Mouse (Mus musculus) heart, embryonic 16.5 days (tissue): ENCODE data around the gene Ghitm. TPM values are rescaled to one million over a fixed set of nuclear protein-coding genes. Genes with fewer than 3 reads are reported as not detected.
"Not testable (repeated sequence)": the region's sequence is repeated elsewhere in the genome, so short reads cannot be mapped to it uniquely, and the experiment has no call there.

ENCODE experiments used
- ATAC-seq: fragments of 200-750 bp; cut with Nextera tagmentation; replicated peaks from 2 replicates; pipeline ENCODE4 v1.8.0; 2017; ENCODE audit warnings: moderate number of reproducible peaks; ENCODE audit not compliant: insufficient read depth, low FRiP score; ENCODE audit errors: extremely low read depth
- H3K27ac ChIP-seq: fragments of 300-500 bp; sonication (generic); 2 replicates; pipeline ENCODE4 v1.5.1; 2014; ENCODE audit warnings: mild to moderate bottlenecking, low read length, control low read depth, moderate library complexity
- H3K27me3 ChIP-seq: fragments of 300-500 bp; sonication (generic); 2 replicates; pipeline ENCODE4 v1.6.1; 2014; ENCODE audit warnings: low read length, mixed read lengths; ENCODE audit not compliant: control insufficient read depth, insufficient read depth
- H3K36me3 ChIP-seq: fragments of 300-500 bp; sonication (generic); 2 replicates; pipeline ENCODE4 v1.6.1; 2014; ENCODE audit not compliant: control insufficient read depth, insufficient read depth
- H3K4me1 ChIP-seq: fragments of 300-500 bp; sonication (generic); 2 replicates; pipeline ENCODE4 v1.6.1; 2014; ENCODE audit warnings: low read length, mixed read lengths; ENCODE audit not compliant: control insufficient read depth, insufficient read depth
- H3K4me2 ChIP-seq: fragments of 300-500 bp; sonication (generic); 2 replicates; pipeline ENCODE4 v1.6.1; 2014; ENCODE audit warnings: low read depth, mild to moderate bottlenecking, control low read depth, low read length
- H3K4me3 ChIP-seq: fragments of 300-500 bp; sonication (generic); 2 replicates; pipeline ENCODE4 v1.5.1; 2014; ENCODE audit warnings: mild to moderate bottlenecking, control low read depth, low read length
- H3K9ac ChIP-seq: fragments of 300-500 bp; sonication (generic); 2 replicates; pipeline ENCODE4 v1.6.1; 2014; ENCODE audit warnings: low read length, control low read depth
- H3K9me3 ChIP-seq: fragments of 300-500 bp; sonication (generic); replicated peaks from 2 replicates; pipeline ENCODE4 v1.6.1; 2016; ENCODE audit warnings: low read length; ENCODE audit not compliant: control insufficient read depth
- WGBS: fragments of 180-500 bp; shearing (Covaris S2); extraction: QIAGEN DNeasy Blood & Tissue Kit; methylation state at CpG from one replicate; pipeline ENCODE4 v1.1.7; 2014; 5-methylcytosine and 5-hydroxymethylcytosine counted together
- polyA plus RNA-seq: library from polyadenylated mRNA; unstranded; fragments of >200 nt; fragmentation: Nextera tagmentation; extraction: Ambion mirVana; gene quantifications from 2 replicates; pipeline ENCODE4 v1.2.1, GENCODE M21; 2015

The Ghitm gene
- polyA plus RNA-seq, 1 experiment from 2014 or later, result 423 TPM

GRCm38 (mm10) chr14:37137596-37137995 is 2.5 kb upstream of the Ghitm start:
- not testable (repeated sequence) for H3K9ac ChIP-seq, H3K4me2 ChIP-seq, H3K27ac ChIP-seq, H3K36me3 ChIP-seq, H3K4me1 ChIP-seq, ATAC-seq, H3K27me3 ChIP-seq, H3K4me3 ChIP-seq, H3K9me3 ChIP-seq
- WGBS, result 67% methylated on average over 2 of the region's 3 CpGs

- H3K4me2 ChIP-seq, result no peak overlapping the region
- H3K9ac ChIP-seq, result no peak overlapping the region
Measured at GRCm38 (mm10) chr14:37136110-37136509, 1.0 kb upstream of the Ghitm start.

GRCm38 (mm10) chr14:37135671-37136070 is 599 bp upstream of the Ghitm start:
- Histone ChIP-seq H3K4me1 (peaks cover 10% of the 10 kb centered on the region), H3K36me3 (peaks cover 19% of the 10 kb centered on the region), H3K27ac (peak overlapping the region; percentile 69), H3K9ac (peak overlapping the region; percentile 81), H3K4me2 (peak overlapping the region; percentile 83), H3K27me3 (no peaks in the 10 kb centered on the region), H3K4me3 (peak overlapping the region; percentile 88), H3K9me3 (no peaks in the 10 kb centered on the region)
- WGBS, result 3% methylated on average over 10 of the region's 10 CpGs
- no peak for ATAC-seq

More at GRCm38 (mm10) chr14:37136110-37136509, 1.0 kb upstream of the Ghitm start:
- 79% methylated on average over 4 of the region's 4 CpGs for WGBS
- no peak for ATAC-seq
- Histone ChIP-seq H3K4me3 (no peak overlapping the region), H3K27ac (no peak overlapping the region), H3K36me3 (peaks cover 16% of the 10 kb centered on the region), H3K4me1 (peaks cover 10% of the 10 kb centered on the region), H3K9me3 (no peaks in the 10 kb centered on the region), H3K27me3 (no peaks in the 10 kb centered on the region)

GRCm38 (mm10) chr14:37134304-37135126 is 557 bp downstream of the Ghitm start:
- H3K4me3 ChIP-seq, result peak overlapping the region; percentile 88
- H3K4me2 ChIP-seq, result peak overlapping the region; percentile 66
- H3K27me3 ChIP-seq, result no peaks in the 10 kb centered on the region
- H3K27ac ChIP-seq, result peak overlapping the region; percentile 90
- H3K9me3 ChIP-seq, result no peaks in the 10 kb centered on the region
- H3K9ac ChIP-seq, result peak overlapping the region; percentile 93
- peaks cover 10% of the 10 kb centered on the region for H3K4me1 ChIP-seq
- WGBS, result under 1% methylated on average over 40 of the region's 40 CpGs
- H3K36me3 ChIP-seq, result peaks cover 23% of the 10 kb centered on the region
- peak; percentile 12 for ATAC-seq

- ATAC-seq, result no peak
- WGBS, result 39% methylated on average over 4 of the region's 4 CpGs
Measured at GRCm38 (mm10) chr14:37127652-37128051, 7.4 kb downstream of the Ghitm start.

GRCm38 (mm10) chr14:37119233-37119632 is 15.8 kb downstream of the Ghitm start:
- no peak for ATAC-seq
- Histone ChIP-seq H3K4me1 (no peaks in the 10 kb centered on the region), H3K4me2 (no peak overlapping the region), H3K9me3 (no peaks in the 10 kb centered on the region), H3K9ac (no peak overlapping the region), H3K4me3 (no peak overlapping the region), H3K36me3 (peaks cover 18% of the 10 kb centered on the region), H3K27me3 (no peaks in the 10 kb centered on the region), H3K27ac (no peak overlapping the region)
- WGBS, result 91% methylated on average over 4 of the region's 4 CpGs

More at GRCm38 (mm10) chr14:37127652-37128051, 7.4 kb downstream of the Ghitm start:
- no peaks in the 10 kb centered on the region for H3K27me3 ChIP-seq
- H3K4me2 ChIP-seq, result no peak overlapping the region
- no peak overlapping the region for H3K4me3 ChIP-seq
- H3K36me3 ChIP-seq, result peaks cover 50% of the 10 kb centered on the region
- no peak overlapping the region for H3K27ac ChIP-seq
- no peaks in the 10 kb centered on the region for H3K9me3 ChIP-seq
- H3K9ac ChIP-seq, result no peak overlapping the region
- no peaks in the 10 kb centered on the region for H3K4me1 ChIP-seq

GRCm38 (mm10) chr14:37113922-37114321 is 21.1 kb downstream of the Ghitm start, which contains the start of gene 2610528A11Rik:
TSS of gene 2610528A11Rik (minus strand) at chr14:37114022.
- H3K36me3 ChIP-seq, result 0 out of 2 replicates have a peak, but pooled peaks cover 4% of the 10 kb centered on the region
- peaks cover 4% of the 10 kb centered on the region; the same call in 1 of the 2 replicates for H3K4me1 ChIP-seq
- 73% methylated on average over 3 of the region's 3 CpGs for WGBS
- H3K9me3 ChIP-seq, result no peaks in the 10 kb centered on the region
- no peak within 1 kb of the TSS for H3K9ac ChIP-seq
- no peak within 1 kb of the TSS for H3K4me2 ChIP-seq
- H3K27me3 ChIP-seq, result no peaks in the 10 kb centered on the region
- no peak within 1 kb of the TSS for H3K27ac ChIP-seq
- ATAC-seq, result no peak
- no peak within 1 kb of the TSS for H3K4me3 ChIP-seq

- Histone ChIP-seq H3K27me3 (no peaks in the 10 kb centered on the region), H3K4me1 (peaks cover 4% of the 10 kb centered on the region; the same call in 1 of the 2 replicates)
Measured at GRCm38 (mm10) chr14:37112931-37113330, 22.1 kb downstream of the Ghitm start.

GRCm38 (mm10) chr14:37111371-37111770 is 23.7 kb downstream of the Ghitm start:
- Histone ChIP-seq H3K27me3 (no peaks in the 10 kb centered on the region), H3K27ac (no peak overlapping the region), H3K4me3 (no peak overlapping the region), H3K36me3 (no peaks in the 10 kb centered on the region), H3K4me2 (no peak overlapping the region), H3K9ac (no peak overlapping the region), H3K9me3 (no peaks in the 10 kb centered on the region), H3K4me1 (peaks cover 7% of the 10 kb centered on the region)
- ATAC-seq, result no peak

More at GRCm38 (mm10) chr14:37112931-37113330, 22.1 kb downstream of the Ghitm start:
- Histone ChIP-seq H3K4me2 (no peak overlapping the region), H3K27ac (no peak overlapping the region), H3K36me3 (no peaks in the 10 kb centered on the region), H3K4me3 (no peak overlapping the region), H3K9me3 (no peaks in the 10 kb centered on the region), H3K9ac (no peak overlapping the region)
- WGBS, result 82% methylated on average over 7 of the region's 7 CpGs
- no peak for ATAC-seq
